Mouse (Mus musculus) hindbrain, postnatal 0 days (tissue): ENCODE measurements around the gene Stk32c. TPM values are rescaled to one million over a fixed set of nuclear protein-coding genes. Genes with fewer than 3 reads are reported as not detected.

ENCODE experiments used
- ATAC-seq: fragments of 200-750 bp; cut with Nextera tagmentation; 2 replicates; pipeline ENCODE4 v1.8.0; 2017; ENCODE audit warnings: mild to moderate bottlenecking, moderate TSS enrichment, moderate library complexity
- DNase-seq: peaks from one replicate; pipeline ENCODE4 v3.0.0-alpha.2; 2015; ENCODE audit warnings: low spot score
- H3K27ac ChIP-seq: fragments of 300-500 bp; sonication (generic); 2 replicates; pipeline ENCODE4 v1.5.1; 2014; ENCODE audit warnings: mild to moderate bottlenecking
- H3K27me3 ChIP-seq: fragments of 300-500 bp; sonication (generic); 2 replicates; pipeline ENCODE4 v1.6.1; 2014; ENCODE audit warnings: low read length, mixed read lengths; ENCODE audit not compliant: insufficient read depth
- H3K36me3 ChIP-seq: fragments of 300-500 bp; sonication (generic); 2 replicates; pipeline ENCODE4 v1.6.1; 2014; ENCODE audit warnings: low read length, mixed read lengths; ENCODE audit not compliant: insufficient read depth
- H3K4me1 ChIP-seq: fragments of 300-500 bp; sonication (generic); 2 replicates; pipeline ENCODE4 v1.6.1; 2014; ENCODE audit warnings: antibody characterized with exemption, low read length, mixed read lengths; ENCODE audit not compliant: insufficient read depth
- H3K4me2 ChIP-seq: fragments of 300-500 bp; sonication (generic); 2 replicates; pipeline ENCODE4 v1.6.1; 2014; ENCODE audit warnings: low read depth, mild to moderate bottlenecking, low read length, moderate library complexity, mixed read lengths
- H3K4me3 ChIP-seq: fragments of 300-500 bp; sonication (generic); 2 replicates; pipeline ENCODE4 v1.5.1; 2014; ENCODE audit warnings: low read length
- H3K9ac ChIP-seq: fragments of 300-500 bp; sonication (generic); replicated peaks from 2 replicates; pipeline ENCODE4 v1.6.1; 2014; ENCODE audit warnings: mild to moderate bottlenecking, low read length, moderate library complexity, mixed read lengths
- H3K9me3 ChIP-seq: fragments of 300-500 bp; sonication (generic); 2 replicates; pipeline ENCODE4 v1.6.1; 2016; ENCODE audit warnings: low read length, mixed read lengths
- CTCF ChIP-seq: IDR thresholded peaks from 2 replicates; pipeline ENCODE4 v1.5.1; 2016; ENCODE audit warnings: antibody characterized with exemption, control low read depth, low read depth
- WGBS: fragments of 180-500 bp; shearing (Covaris S2); extraction: QIAGEN DNeasy Blood & Tissue Kit; methylation state at CpG from one replicate; pipeline ENCODE4 v1.1.7; 2014; 5-methylcytosine and 5-hydroxymethylcytosine counted together
- polyA plus RNA-seq: library from polyadenylated mRNA; unstranded; fragments of >200 nt; fragmentation: Nextera tagmentation; extraction: Ambion mirVana; gene quantifications from 2 replicates; pipeline ENCODE4 v1.2.1, GENCODE M21; 2015
- total RNA-seq: library from RNA; depleted of rRNA; stranded (reverse); fragments of >200 nt; gene quantifications from 2 replicates; pipeline ENCODE4 v1.2.3, GENCODE M21; 2014; rRNA removed

Gene Stk32c
- total RNA-seq (20.4 and 24.7 TPM in 2 replicates), polyA plus RNA-seq (1.9 and 2.0 TPM in 2 replicates)

GRCm38 (mm10) chr7:139212754-139213745 is at the start of gene Stk32c, which contains the start of gene Lrrc27:
TSS of gene Stk32c (minus strand) at chr7:139213307.
TSS of gene Lrrc27 (plus strand) at chr7:139212988.
- Histone ChIP-seq H3K4me1 (peaks cover 5% of the 10 kb centered on the region; the same call in 1 of the 2 replicates), H3K4me2 (peak within 1 kb of the TSS; percentile 55), H3K36me3 (no peaks in the 10 kb centered on the region), H3K27me3 (no peaks in the 10 kb centered on the region), H3K27ac (peak within 1 kb of the TSS; percentile 84), H3K9ac (peak within 1 kb of the TSS; percentile 66), H3K9me3 (no peaks in the 10 kb centered on the region), H3K4me3 (peak within 1 kb of the TSS; percentile 49)
- ATAC-seq (peak; percentile 98), DNase-seq (peak; percentile 99)
- peak; percentile 54 for TF ChIP-seq CTCF
- WGBS, result 2% methylated on average over 52 of the region's 53 CpGs

- H3K9me3 ChIP-seq, result no peaks in the 10 kb centered on the region
- no peak for TF ChIP-seq CTCF
- H3K4me1 ChIP-seq, result no peaks in the 10 kb centered on the region
- no peak overlapping the region for H3K4me2 ChIP-seq
- no peaks in the 10 kb centered on the region for H3K36me3 ChIP-seq
- DNase-seq (no peak), ATAC-seq (no peak)
- 76% methylated on average over 10 of the region's 10 CpGs for WGBS
- H3K27me3 ChIP-seq, result no peaks in the 10 kb centered on the region
- no peak overlapping the region for H3K9ac ChIP-seq
- H3K27ac ChIP-seq, result no peak overlapping the region
- H3K4me3 ChIP-seq, result no peak overlapping the region
Measured at GRCm38 (mm10) chr7:139257752-139258542, 44.8 kb upstream of the Stk32c start.

GRCm38 (mm10) chr7:139254626-139255025 is 41.5 kb upstream of the Stk32c start:
- WGBS, result 75% methylated on average over 5 of the region's 5 CpGs
- ATAC-seq, result no peak
- H3K4me3 ChIP-seq, result no peak overlapping the region

GRCm38 (mm10) chr7:139253462-139253861 is 40.4 kb upstream of the Stk32c start:
- Histone ChIP-seq H3K36me3 (no peaks in the 10 kb centered on the region), H3K4me1 (peaks cover 16% of the 10 kb centered on the region; the same call in 1 of the 2 replicates), H3K9ac (no peak overlapping the region), H3K9me3 (no peaks in the 10 kb centered on the region), H3K27me3 (no peaks in the 10 kb centered on the region), H3K4me2 (no peak overlapping the region), H3K27ac (no peak overlapping the region), H3K4me3 (no peak overlapping the region)
- DNase-seq, result no peak
- 79% methylated on average over 3 of the region's 3 CpGs for WGBS
- ATAC-seq, result no peak
- TF ChIP-seq CTCF, result no peak

More at GRCm38 (mm10) chr7:139254626-139255025, 41.5 kb upstream of the Stk32c start:
- H3K9ac ChIP-seq, result no peak overlapping the region
- DNase-seq, result no peak
- no peaks in the 10 kb centered on the region for H3K36me3 ChIP-seq
- H3K4me2 ChIP-seq, result no peak overlapping the region
- peaks cover 8% of the 10 kb centered on the region; the same call in 1 of the 2 replicates for H3K4me1 ChIP-seq
- no peaks in the 10 kb centered on the region for H3K27me3 ChIP-seq
- TF ChIP-seq CTCF, result no peak
- no peaks in the 10 kb centered on the region for H3K9me3 ChIP-seq
- no peak overlapping the region for H3K27ac ChIP-seq

GRCm38 (mm10) chr7:139252986-139253385 is 39.9 kb upstream of the Stk32c start:
- H3K36me3 ChIP-seq, result no peaks in the 10 kb centered on the region
- WGBS, result 59% methylated on average over 9 of the region's 9 CpGs
- H3K27ac ChIP-seq, result no peak overlapping the region
- DNase-seq (no peak), ATAC-seq (no peak)
- no peak overlapping the region for H3K4me3 ChIP-seq
- H3K4me2 ChIP-seq, result no peak overlapping the region
- no peak overlapping the region for H3K9ac ChIP-seq
- H3K9me3 ChIP-seq, result no peaks in the 10 kb centered on the region
- H3K27me3 ChIP-seq, result no peaks in the 10 kb centered on the region
- no peak for TF ChIP-seq CTCF
- peaks cover 16% of the 10 kb centered on the region; the same call in 1 of the 2 replicates for H3K4me1 ChIP-seq

- ATAC-seq (no peak), DNase-seq (no peak)
- H3K27ac ChIP-seq, result no peak overlapping the region
- 94% methylated on average over 7 of the region's 7 CpGs for WGBS
- H3K4me2 ChIP-seq, result no peak overlapping the region
- TF ChIP-seq CTCF, result no peak
- peaks cover 20% of the 10 kb centered on the region; the same call in 1 of the 2 replicates for H3K4me1 ChIP-seq
- H3K36me3 ChIP-seq, result no peaks in the 10 kb centered on the region
- H3K4me3 ChIP-seq, result no peak overlapping the region
- H3K27me3 ChIP-seq, result no peaks in the 10 kb centered on the region
- H3K9ac ChIP-seq, result no peak overlapping the region
- no peaks in the 10 kb centered on the region for H3K9me3 ChIP-seq
Measured at GRCm38 (mm10) chr7:139252566-139252965, 39.5 kb upstream of the Stk32c start.
